Mouse (Mus musculus): ENCODE measurements around the gene B4galnt3. TPM values are rescaled to one million over a fixed set of nuclear protein-coding genes. Genes with fewer than 3 reads are reported as not detected.
A peak's percentile ranks its signal among the peaks of the same experiment; 100 is the strongest.

Gene B4galnt3
- polyA plus RNA-seq, 1 experiment: 15.7 TPM

- Histone ChIP-seq H3K4me1 (ENCODE audit: control insufficient read depth, insufficient read depth, low read length) (no peaks in the 10 kb centered on the region), H3K27me3 (ENCODE audit: control insufficient read depth, insufficient read depth, low read length, poor library complexity, severe bottlenecking) (no peaks in the 10 kb centered on the region), H3K27ac (ENCODE audit: insufficient read depth, low read length) (no peak overlapping the region), H3K9ac (ENCODE audit: low read depth, poor library complexity, severe bottlenecking) (no peak overlapping the region), H3K36me3 (ENCODE audit: control insufficient read depth, insufficient read depth, low read length, poor library complexity, severe bottlenecking) (peaks cover 34% of the 10 kb centered on the region), H3K9me3 (replicated peaks; ENCODE audit: control insufficient read depth, insufficient read depth, low read length, poor library complexity, severe bottlenecking) (no peaks in the 10 kb centered on the region), H3K4me3 (ENCODE audit: low read depth, low read length) (no peak overlapping the region)
- TF ChIP-seq POLR2A (IDR thresholded peaks at IDR 0.05; ENCODE audit: insufficient read depth, low read length): no peak
Observed at GRCm38 (mm10) chr6:120211536-120211935, 82.8 kb downstream of the B4galnt3 start.

- no peaks in the 10 kb centered on the region for H3K27me3 ChIP-seq (ENCODE audit: control insufficient read depth, insufficient read depth, low read length, poor library complexity, severe bottlenecking)
- no peaks in the 10 kb centered on the region for H3K9me3 ChIP-seq (replicated peaks; ENCODE audit: control insufficient read depth, insufficient read depth, low read length, poor library complexity, severe bottlenecking)
- no peak for TF ChIP-seq EP300 (IDR thresholded peaks at IDR 0.05; ENCODE audit: insufficient read depth, low read depth, low read length)
- TF ChIP-seq POLR2A (IDR thresholded peaks at IDR 0.05; ENCODE audit: insufficient read depth, low read length): no peak
- TF ChIP-seq CTCF (IDR thresholded peaks at IDR 0.05; ENCODE audit: low read depth, low read length): no peak
- no peak overlapping the region for H3K27ac ChIP-seq (ENCODE audit: insufficient read depth, low read length)
- H3K4me3 ChIP-seq (ENCODE audit: low read depth, low read length): no peak overlapping the region
- no peak overlapping the region for H3K9ac ChIP-seq (ENCODE audit: low read depth, poor library complexity, severe bottlenecking)
- H3K36me3 ChIP-seq (ENCODE audit: control insufficient read depth, insufficient read depth, low read length, poor library complexity, severe bottlenecking): peaks cover 25% of the 10 kb centered on the region
- H3K4me1 ChIP-seq (ENCODE audit: control insufficient read depth, insufficient read depth, low read length): no peaks in the 10 kb centered on the region
Observed at GRCm38 (mm10) chr6:120206586-120206985, 87.8 kb downstream of the B4galnt3 start.

GRCm38 (mm10) chr6:120202406-120202805, 92.0 kb downstream of the B4galnt3 start:
- H3K36me3 ChIP-seq (ENCODE audit: control insufficient read depth, insufficient read depth, low read length, poor library complexity, severe bottlenecking): peaks cover 12% of the 10 kb centered on the region
- no peaks in the 10 kb centered on the region for H3K9me3 ChIP-seq (replicated peaks; ENCODE audit: control insufficient read depth, insufficient read depth, low read length, poor library complexity, severe bottlenecking)
- H3K4me3 ChIP-seq (ENCODE audit: low read depth, low read length): no peak overlapping the region
- H3K27me3 ChIP-seq (ENCODE audit: control insufficient read depth, insufficient read depth, low read length, poor library complexity, severe bottlenecking): no peaks in the 10 kb centered on the region
- peaks cover 5% of the 10 kb centered on the region for H3K4me1 ChIP-seq (ENCODE audit: control insufficient read depth, insufficient read depth, low read length)
- H3K27ac ChIP-seq (ENCODE audit: insufficient read depth, low read length): no peak overlapping the region
- no peak overlapping the region for H3K9ac ChIP-seq (ENCODE audit: low read depth, poor library complexity, severe bottlenecking)
- TF ChIP-seq CTCF (IDR thresholded peaks at IDR 0.05; ENCODE audit: low read depth, low read length) (no peak), EP300 (IDR thresholded peaks at IDR 0.05; ENCODE audit: insufficient read depth, low read depth, low read length) (no peak), POLR2A (IDR thresholded peaks at IDR 0.05; ENCODE audit: insufficient read depth, low read length) (no peak)

GRCm38 (mm10) chr6:120201956-120202355, 92.4 kb downstream of the B4galnt3 start:
- Histone ChIP-seq H3K4me1 (ENCODE audit: control insufficient read depth, insufficient read depth, low read length) (peaks cover 5% of the 10 kb centered on the region), H3K27ac (ENCODE audit: insufficient read depth, low read length) (no peak overlapping the region), H3K27me3 (ENCODE audit: control insufficient read depth, insufficient read depth, low read length, poor library complexity, severe bottlenecking) (no peaks in the 10 kb centered on the region), H3K4me3 (ENCODE audit: low read depth, low read length) (no peak overlapping the region), H3K36me3 (ENCODE audit: control insufficient read depth, insufficient read depth, low read length, poor library complexity, severe bottlenecking) (peaks cover 8% of the 10 kb centered on the region), H3K9me3 (replicated peaks; ENCODE audit: control insufficient read depth, insufficient read depth, low read length, poor library complexity, severe bottlenecking) (no peaks in the 10 kb centered on the region), H3K9ac (ENCODE audit: low read depth, poor library complexity, severe bottlenecking) (no peak overlapping the region)
- TF ChIP-seq POLR2A (IDR thresholded peaks at IDR 0.05; ENCODE audit: insufficient read depth, low read length) (no peak), EP300 (IDR thresholded peaks at IDR 0.05; ENCODE audit: insufficient read depth, low read depth, low read length) (no peak), CTCF (IDR thresholded peaks at IDR 0.05; ENCODE audit: low read depth, low read length) (no peak)

GRCm38 (mm10) chr6:120199638-120200394, 94.5 kb downstream of the B4galnt3 start:
- Histone ChIP-seq H3K4me1 (ENCODE audit: control insufficient read depth, insufficient read depth, low read length) (peaks cover 7% of the 10 kb centered on the region), H3K4me3 (ENCODE audit: low read depth, low read length) (no peak overlapping the region), H3K27me3 (ENCODE audit: control insufficient read depth, insufficient read depth, low read length, poor library complexity, severe bottlenecking) (no peaks in the 10 kb centered on the region), H3K9me3 (replicated peaks; ENCODE audit: control insufficient read depth, insufficient read depth, low read length, poor library complexity, severe bottlenecking) (no peaks in the 10 kb centered on the region), H3K36me3 (ENCODE audit: control insufficient read depth, insufficient read depth, low read length, poor library complexity, severe bottlenecking) (no peaks in the 10 kb centered on the region), H3K27ac (ENCODE audit: insufficient read depth, low read length) (peak overlapping the region; percentile 79), H3K9ac (ENCODE audit: low read depth, poor library complexity, severe bottlenecking) (no peak overlapping the region)
- TF ChIP-seq EP300 (IDR thresholded peaks at IDR 0.05; ENCODE audit: insufficient read depth, low read depth, low read length) (peak; percentile 36; the same call in 1 of the 2 replicates), CTCF (IDR thresholded peaks at IDR 0.05; ENCODE audit: low read depth, low read length) (peak; percentile 27), POLR2A (IDR thresholded peaks at IDR 0.05; ENCODE audit: insufficient read depth, low read length) (no peak)

GRCm38 (mm10) chr6:120197964-120198363, 96.4 kb downstream of the B4galnt3 start:
- Histone ChIP-seq H3K4me1 (ENCODE audit: control insufficient read depth, insufficient read depth, low read length) (peaks cover 8% of the 10 kb centered on the region), H3K4me3 (ENCODE audit: low read depth, low read length) (no peak overlapping the region), H3K27ac (ENCODE audit: insufficient read depth, low read length) (no peak overlapping the region), H3K9ac (ENCODE audit: low read depth, poor library complexity, severe bottlenecking) (no peak overlapping the region), H3K36me3 (ENCODE audit: control insufficient read depth, insufficient read depth, low read length, poor library complexity, severe bottlenecking) (no peaks in the 10 kb centered on the region), H3K27me3 (ENCODE audit: control insufficient read depth, insufficient read depth, low read length, poor library complexity, severe bottlenecking) (no peaks in the 10 kb centered on the region), H3K9me3 (replicated peaks; ENCODE audit: control insufficient read depth, insufficient read depth, low read length, poor library complexity, severe bottlenecking) (no peaks in the 10 kb centered on the region)
- TF ChIP-seq CTCF (IDR thresholded peaks at IDR 0.05; ENCODE audit: low read depth, low read length): peak; percentile 97
- TF ChIP-seq POLR2A (IDR thresholded peaks at IDR 0.05; ENCODE audit: insufficient read depth, low read length): no peak
- no peak for TF ChIP-seq EP300 (IDR thresholded peaks at IDR 0.05; ENCODE audit: insufficient read depth, low read depth, low read length)

Data from ES-Bruce4 (cell line).